Mouse (Mus musculus) central nervous system, embryonic 14 days (tissue): ENCODE results near the gene Gstm3. TPM values are rescaled to one million over a fixed set of nuclear protein-coding genes. Genes with fewer than 3 reads are reported as not detected.

Experiments used
- polyA plus RNA-seq: library from polyadenylated mRNA; depleted of rRNA; stranded (reverse); fragments of >200 nt; gene quantifications from 2 replicates; pipeline ENCODE4 v1.2.3, GENCODE M21; 2012; rRNA removed

Gstm3 gene
- polyA plus RNA-seq, result not detected in 2 replicates

GRCm38 (mm10) chr3:107968724-107969395 lies at the start of gene Gstm3:
TSS of gene Gstm3 (minus strand) at chr3:107969283.

GRCm38 (mm10) chr3:108017473-108018189 lies 48.5 kb upstream of the Gstm3 start, which contains the start of gene Gstm1:
TSS of gene Gstm1 (minus strand) at chr3:108017973.

GRCm38 (mm10) chr3:107986041-107986562 lies 17.0 kb upstream of the Gstm3 start, which contains the start of gene Gstm2:
TSS of gene Gstm2 (minus strand) at chr3:107986453.

GRCm38 (mm10) chr3:107943239-107943990 lies 25.7 kb downstream of the Gstm3 start, which contains the start of gene Gstm6:
TSS of gene Gstm6 (minus strand) at chr3:107943749.

GRCm38 (mm10) chr3:107931670-107932069 lies 37.4 kb downstream of the Gstm3 start, which contains the start of gene Gstm7:
TSS of gene Gstm7 (minus strand) at chr3:107931817.

Other genes starting within 250 kb of the Gstm3 start
- gene Csf1, start 208.8 kb downstream of the Gstm3 start, polyA plus RNA-seq, result 8.8 and 12.0 TPM in 2 replicates
- gene Eps8l3, start 92.1 kb downstream of the Gstm3 start, polyA plus RNA-seq, result 0.02 and 0.04 TPM in 2 replicates
- 168 and 169 TPM in 2 replicates for gene Gstm5, start 73.5 kb downstream of the Gstm3 start, polyA plus RNA-seq
- 56.6 and 73.7 TPM in 2 replicates for gene Gstm7, start 37.5 kb downstream of the Gstm3 start, polyA plus RNA-seq
- 7.6 and 7.7 TPM in 2 replicates for gene Gstm6, start 25.5 kb downstream of the Gstm3 start, polyA plus RNA-seq
- 7.4 and 14.7 TPM in 2 replicates for gene Gstm2, start 17.2 kb upstream of the Gstm3 start, polyA plus RNA-seq
- gene Gstm1, start 48.7 kb upstream of the Gstm3 start, polyA plus RNA-seq, result 30.5 and 36.0 TPM in 2 replicates
- gene Gstm4, start 75.6 kb upstream of the Gstm3 start, polyA plus RNA-seq, result 12.5 and 13.8 TPM in 2 replicates
- gene Ampd2, start 117.4 kb upstream of the Gstm3 start, polyA plus RNA-seq, result 99.0 and 107 TPM in 2 replicates
- 0.11 and 0.16 TPM in 2 replicates for gene Gnat2, start 123.5 kb upstream of the Gstm3 start, polyA plus RNA-seq
- 82.3 and 87.1 TPM in 2 replicates for gene Gnai3, start 176.9 kb upstream of the Gstm3 start, polyA plus RNA-seq
- 1.7 and 2.5 TPM in 2 replicates for gene Gpr61, start 185.6 kb upstream of the Gstm3 start, polyA plus RNA-seq
- 16.0 and 16.7 TPM in 2 replicates for gene Amigo1, start 217.1 kb upstream of the Gstm3 start, polyA plus RNA-seq
- 8.1 and 8.7 TPM in 2 replicates for gene Cyb561d1, start 231.9 kb upstream of the Gstm3 start, polyA plus RNA-seq
- 51.1 and 56.0 TPM in 2 replicates for gene Atxn7l2, start 241.7 kb upstream of the Gstm3 start, polyA plus RNA-seq